Mouse (Mus musculus) monocyte, adult 5-6 weeks (primary cell): ENCODE measurements around the gene 4930438A08Rik. TPM values are rescaled to one million over a fixed set of nuclear protein-coding genes. Genes with fewer than 3 reads are reported as not detected.
A peak's percentile ranks its signal among the peaks of the same experiment; 100 is the strongest.
"Not testable (repeated sequence)": the region's sequence is repeated elsewhere in the genome, so short reads cannot be mapped to it uniquely, and the experiment has no call there.

Experiments
- ATAC-seq: fragments of 153-309, 156-312 bp; replicated peaks from 2 replicates; pipeline ENCODE4 v1.8.0; 2017; ENCODE audit warnings: mild to moderate bottlenecking; ENCODE audit not compliant: low TSS enrichment, insufficient number of reproducible peaks, severe bottlenecking, poor library complexity, low FRiP score
- total RNA-seq: library from RNA; stranded (forward); fragments of 200-1000, 200-491, 200-594 nt; gene quantifications from 3 replicates; pipeline ENCODE4 v1.2.3, GENCODE M21; 2017

The 4930438A08Rik gene
- total RNA-seq, result not detected in 3 replicates

- no peak for ATAC-seq
Observed at GRCm38 (mm10) chr11:58274572-58274971, at the start of gene 4930438A08Rik. TSS of gene 4930438A08Rik (plus strand) at chr11:58274799.

- not testable (repeated sequence) for ATAC-seq
Observed at GRCm38 (mm10) chr11:58224872-58225271, 49.7 kb upstream of the 4930438A08Rik start.

GRCm38 (mm10) chr11:58225655-58226054, 48.9 kb upstream of the 4930438A08Rik start:
- peak; percentile 82 for ATAC-seq

- ATAC-seq, result no peak
Observed at GRCm38 (mm10) chr11:58226425-58226824, 48.2 kb upstream of the 4930438A08Rik start.

GRCm38 (mm10) chr11:58228021-58228420, 46.6 kb upstream of the 4930438A08Rik start:
- ATAC-seq, result not testable (repeated sequence)

- no peak for ATAC-seq
Observed at GRCm38 (mm10) chr11:58230396-58230910, 44.1 kb upstream of the 4930438A08Rik start.

GRCm38 (mm10) chr11:58231156-58231555, 43.4 kb upstream of the 4930438A08Rik start:
- ATAC-seq, result no peak

- not testable (repeated sequence) for ATAC-seq
Observed at GRCm38 (mm10) chr11:58234551-58234950, 40.0 kb upstream of the 4930438A08Rik start.

GRCm38 (mm10) chr11:58235152-58235551, 39.4 kb upstream of the 4930438A08Rik start:
- ATAC-seq, result peak; percentile 78

GRCm38 (mm10) chr11:58238840-58239791, 35.5 kb upstream of the 4930438A08Rik start:
- peak; percentile 70 for ATAC-seq

GRCm38 (mm10) chr11:58247294-58247693, 27.3 kb upstream of the 4930438A08Rik start:
- no peak for ATAC-seq

- ATAC-seq, result no peak
Observed at GRCm38 (mm10) chr11:58249203-58249981, 25.2 kb upstream of the 4930438A08Rik start.

GRCm38 (mm10) chr11:58250550-58250949, 24.0 kb upstream of the 4930438A08Rik start:
- ATAC-seq, result no peak

GRCm38 (mm10) chr11:58254411-58254810, 20.2 kb upstream of the 4930438A08Rik start:
- ATAC-seq, result no peak

- no peak for ATAC-seq
Observed at GRCm38 (mm10) chr11:58257816-58258215, 16.8 kb upstream of the 4930438A08Rik start.

GRCm38 (mm10) chr11:58260156-58260555, 14.4 kb upstream of the 4930438A08Rik start:
- no peak for ATAC-seq

GRCm38 (mm10) chr11:58261826-58262225, 12.8 kb upstream of the 4930438A08Rik start:
- ATAC-seq, result no peak

- no peak for ATAC-seq
Observed at GRCm38 (mm10) chr11:58262336-58262735, 12.3 kb upstream of the 4930438A08Rik start.

- ATAC-seq, result no peak
Observed at GRCm38 (mm10) chr11:58263516-58263915, 11.1 kb upstream of the 4930438A08Rik start.
